Mouse (Mus musculus): ENCODE data around the gene Slc16a3.

The Slc16a3 gene

DNA sequence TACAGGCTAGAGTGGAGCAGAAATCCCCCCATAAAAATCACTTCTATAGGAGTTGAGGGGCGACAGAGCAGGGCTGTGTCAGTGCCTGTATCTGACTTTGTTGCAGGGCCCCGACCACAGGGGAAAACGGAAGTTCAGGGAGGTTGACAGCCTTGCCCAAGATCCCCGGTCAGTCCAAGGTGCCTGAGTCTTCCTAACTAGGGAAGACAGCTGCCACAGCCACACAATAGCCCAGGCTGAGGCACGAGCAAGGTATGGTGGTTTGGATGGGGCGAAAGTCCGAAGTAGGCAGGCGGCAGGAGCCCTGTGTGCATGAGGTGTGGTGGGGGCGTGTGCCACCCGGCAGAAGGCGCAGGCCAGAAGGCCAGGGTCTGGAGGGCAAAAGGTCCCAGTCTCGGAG, at the start of gene Slc16a3:
TSS of gene Slc16a3 (plus strand) at position 153 of the 400 bp plus-strand sequence.
- no peak for DNase-seq (ENCODE audit: low spot score)

DNA sequence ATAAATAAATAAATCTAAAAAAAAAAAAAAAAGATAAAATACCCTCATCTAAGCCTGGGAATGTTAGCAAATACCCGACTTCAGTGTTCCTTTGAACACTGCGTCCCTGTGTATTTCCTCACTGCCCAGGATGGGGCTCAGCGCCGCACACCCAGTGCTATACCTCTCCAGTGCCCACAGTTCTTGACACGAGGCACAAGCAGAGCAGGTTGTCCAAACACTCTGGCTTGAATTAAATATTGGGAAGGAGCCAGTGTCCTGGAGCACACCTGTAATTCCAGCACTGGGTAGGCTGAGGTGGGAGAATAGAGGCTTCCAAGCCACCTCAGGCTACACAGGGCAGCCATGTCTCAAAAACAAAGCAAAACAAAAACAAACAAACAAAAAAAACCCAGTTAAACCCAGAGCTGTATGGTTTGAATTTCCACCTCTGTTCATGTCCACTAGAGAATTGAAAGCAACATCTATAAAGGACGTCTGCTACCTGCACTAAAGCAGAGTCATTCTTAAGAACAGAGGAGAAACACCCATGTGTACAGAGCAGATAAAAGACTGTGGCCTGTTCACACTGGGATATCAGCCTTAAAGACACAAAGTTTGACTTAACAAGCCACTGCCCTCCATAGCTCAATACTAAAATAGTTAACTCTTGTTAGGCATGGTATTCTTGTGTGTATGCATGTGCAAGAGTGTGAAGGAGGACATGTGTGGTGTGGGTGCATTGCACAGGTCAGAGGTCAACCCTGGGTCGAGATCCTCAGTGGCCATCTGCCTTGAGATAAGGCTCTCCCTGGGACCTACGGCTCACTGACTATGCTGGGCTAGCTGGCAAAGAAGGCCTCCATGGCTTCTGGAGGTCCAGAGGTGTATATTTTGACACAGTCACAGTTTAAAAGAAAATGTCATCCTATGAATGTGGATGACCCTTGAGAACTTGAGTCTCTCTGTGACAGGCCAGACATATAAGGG, 47.7 kb upstream of the Slc16a3 start:
- DNase-seq (ENCODE audit: low spot score) = no peak

DNA sequence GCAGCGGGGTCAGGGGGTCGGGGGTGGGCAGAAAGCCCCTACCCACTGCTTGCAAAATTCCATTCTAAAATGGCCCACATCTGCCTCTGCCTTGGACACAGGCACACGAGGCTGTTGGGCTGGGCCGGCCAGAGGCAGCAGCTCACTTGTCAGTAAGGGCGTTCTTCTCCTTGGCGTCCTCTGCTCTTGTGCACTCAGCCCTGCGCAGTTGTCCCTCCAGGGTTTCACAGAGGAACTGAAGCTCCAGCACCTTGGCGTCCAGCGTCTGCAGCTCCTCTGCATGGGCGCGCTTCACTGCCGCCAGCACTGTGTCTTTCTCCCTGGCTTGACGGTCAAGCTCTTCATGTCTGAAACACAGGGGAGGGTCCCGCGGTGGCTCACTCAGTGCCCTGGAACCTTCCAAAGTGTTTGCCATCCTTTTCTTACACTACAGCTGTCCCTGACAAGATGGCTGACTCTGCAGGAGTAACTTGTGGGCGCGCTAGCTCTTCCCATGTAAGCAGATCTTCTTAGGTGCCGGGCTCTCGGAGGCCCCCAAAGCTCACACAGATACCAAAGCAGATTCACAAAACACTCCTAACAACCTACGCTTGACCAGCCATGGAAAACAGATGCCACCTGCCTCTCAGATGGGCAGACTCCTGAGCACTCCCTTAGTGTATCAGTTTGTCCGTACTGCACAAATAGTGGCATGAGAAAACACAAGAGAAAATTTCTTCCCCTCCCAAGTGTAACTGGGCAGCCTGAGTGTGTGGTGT, 46.4 kb upstream of the Slc16a3 start:
- DNase-seq (ENCODE audit: low spot score) = no peak

DNA sequence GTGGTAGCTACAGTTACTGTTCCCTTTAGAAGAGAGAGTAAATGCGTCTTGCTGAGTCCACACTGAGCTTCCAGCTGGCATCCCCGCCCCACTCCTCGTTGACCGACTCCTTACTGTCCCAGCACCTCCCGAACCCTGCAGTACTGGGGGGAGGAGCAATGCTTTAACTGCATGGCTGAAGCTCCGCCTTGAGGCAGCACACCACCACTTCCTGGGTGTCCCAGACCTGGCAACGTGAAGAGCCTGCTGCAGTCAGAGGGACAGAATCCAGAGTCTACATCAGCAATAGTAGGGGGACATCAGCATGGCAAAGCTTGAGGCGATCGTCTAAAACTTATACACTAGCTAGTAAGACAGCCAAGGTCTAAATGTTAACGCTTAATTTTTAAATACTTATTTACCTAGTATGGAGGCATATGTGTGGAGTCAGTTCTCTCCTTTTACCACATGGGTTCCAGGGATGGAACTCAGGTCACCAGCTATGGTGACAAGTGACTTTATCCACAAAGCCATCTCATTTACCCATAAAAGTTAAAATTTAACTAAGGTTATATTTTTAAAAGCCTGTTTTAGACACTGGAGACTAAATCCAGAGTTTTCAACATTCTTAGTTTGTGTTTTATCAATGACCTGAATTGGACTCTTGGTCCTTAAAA, 45.7 kb upstream of the Slc16a3 start:
- no peak for DNase-seq (ENCODE audit: low spot score)

DNA sequence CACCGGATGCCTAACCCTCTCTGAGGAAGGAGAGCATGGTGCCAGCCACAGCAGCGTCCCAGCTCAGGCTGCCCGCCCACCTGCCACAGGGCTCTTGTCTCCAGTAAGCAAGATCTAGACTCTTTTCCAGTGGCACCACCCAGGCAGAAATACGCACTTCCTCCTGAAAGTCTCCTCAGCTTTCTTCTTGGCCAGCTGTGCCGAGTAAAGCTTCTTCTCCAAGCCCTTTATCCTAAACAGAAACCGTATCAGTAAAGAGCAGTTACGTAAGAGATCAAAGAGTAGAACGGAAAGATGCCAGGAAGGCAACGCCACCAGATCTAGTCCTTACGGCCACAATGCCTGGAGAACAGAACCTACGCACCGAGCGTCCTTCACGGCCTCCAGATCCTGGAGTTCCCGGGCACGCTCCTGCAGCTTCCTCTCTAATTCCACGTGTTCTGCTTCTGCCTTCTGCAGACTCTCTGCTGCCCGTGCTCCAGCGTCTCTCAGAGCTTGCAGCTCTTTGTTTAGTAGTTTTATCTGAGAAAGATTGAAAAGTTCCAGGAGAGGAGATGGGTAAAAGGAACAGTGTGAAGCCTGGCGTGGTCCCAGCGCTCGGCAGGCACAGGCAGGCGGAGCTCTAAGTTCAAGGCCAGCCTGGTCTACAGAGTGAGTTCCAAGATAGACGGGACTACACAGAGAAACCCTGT, 45.0 kb upstream of the Slc16a3 start:
- DNase-seq (ENCODE audit: low spot score) = no peak

DNA sequence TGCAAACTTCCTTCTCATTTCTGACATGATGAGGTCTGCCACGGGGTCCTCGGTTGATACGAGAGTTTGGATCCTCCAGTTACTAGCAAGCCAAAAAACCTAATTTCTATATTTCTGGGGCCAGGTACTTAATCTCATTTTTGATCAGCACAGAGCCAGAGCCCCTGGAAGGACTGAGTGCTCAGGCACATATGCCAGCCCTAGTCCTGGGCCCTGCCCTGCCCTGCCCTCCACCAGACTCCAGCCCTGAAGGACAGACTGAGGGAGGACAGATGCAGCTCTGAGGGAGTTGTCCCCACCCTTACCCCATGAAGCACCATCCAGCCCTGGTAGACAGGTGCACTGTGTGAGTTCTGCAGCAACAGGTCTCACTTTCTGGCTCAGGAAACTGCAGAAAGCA, 43.7 kb upstream of the Slc16a3 start:
- no peak for DNase-seq (ENCODE audit: low spot score)

DNA sequence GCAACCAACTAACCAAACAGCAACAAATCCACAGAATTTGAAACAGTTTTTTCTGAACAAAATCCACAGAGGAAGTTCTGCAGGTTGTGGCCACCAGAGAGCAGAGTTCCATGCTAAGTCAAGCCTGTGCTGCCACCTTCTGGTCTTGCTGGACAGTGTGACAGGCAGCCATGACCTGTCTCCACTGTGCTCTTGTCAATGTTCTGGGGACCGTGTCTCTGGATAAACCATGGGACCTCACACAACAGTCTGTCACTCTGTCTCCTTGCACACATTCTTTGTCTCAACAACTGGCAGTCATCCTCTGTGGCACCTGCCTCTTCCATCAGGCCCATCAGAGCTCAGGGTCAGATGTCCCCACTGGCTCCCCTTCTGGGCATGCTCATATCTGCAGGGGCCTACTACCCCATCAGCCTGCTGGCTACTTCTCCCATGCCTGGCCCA, 42.8 kb upstream of the Slc16a3 start:
- DNase-seq (ENCODE audit: low spot score) = no peak

DNA sequence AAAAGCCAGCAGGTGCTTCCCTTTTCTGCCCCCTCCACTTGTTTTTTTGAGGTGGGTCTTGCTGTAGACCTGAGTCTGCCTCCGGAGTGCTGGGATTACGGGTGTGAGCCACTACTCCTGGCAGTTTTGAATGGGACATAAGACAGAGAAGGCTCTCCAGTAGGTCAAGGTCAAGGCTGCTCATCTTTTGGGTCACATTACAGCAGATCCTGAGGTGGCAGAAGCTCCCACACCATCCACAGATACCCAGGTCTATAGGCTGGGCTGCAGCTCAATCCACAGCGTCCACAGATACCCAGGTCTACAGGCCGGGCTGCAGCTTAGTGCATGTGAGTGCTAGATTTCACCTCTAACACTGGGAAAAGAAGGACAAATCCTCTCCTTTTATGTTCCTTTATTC, 34.5 kb upstream of the Slc16a3 start:
- DNase-seq (ENCODE audit: low spot score) = no peak

DNA sequence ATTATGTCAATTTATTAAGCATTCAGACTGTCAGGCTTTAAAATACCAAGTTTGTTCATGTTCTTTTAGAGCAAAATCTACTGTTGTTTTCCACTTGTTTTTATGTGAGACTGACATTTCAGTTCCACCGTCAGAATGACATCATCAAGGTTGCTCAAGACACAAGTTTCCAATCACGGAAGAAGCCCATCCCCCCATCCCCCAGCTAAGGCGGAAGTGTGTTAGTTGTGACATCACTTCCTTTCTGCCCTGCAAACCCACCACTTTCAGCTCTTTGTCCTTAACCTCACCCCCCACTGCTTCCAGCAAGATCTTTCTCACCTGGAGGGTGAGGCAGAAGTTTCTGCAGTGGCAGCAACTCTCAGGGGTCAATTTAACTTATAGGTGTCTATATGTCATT, 31.8 kb upstream of the Slc16a3 start:
- DNase-seq (ENCODE audit: low spot score) = no peak

DNA sequence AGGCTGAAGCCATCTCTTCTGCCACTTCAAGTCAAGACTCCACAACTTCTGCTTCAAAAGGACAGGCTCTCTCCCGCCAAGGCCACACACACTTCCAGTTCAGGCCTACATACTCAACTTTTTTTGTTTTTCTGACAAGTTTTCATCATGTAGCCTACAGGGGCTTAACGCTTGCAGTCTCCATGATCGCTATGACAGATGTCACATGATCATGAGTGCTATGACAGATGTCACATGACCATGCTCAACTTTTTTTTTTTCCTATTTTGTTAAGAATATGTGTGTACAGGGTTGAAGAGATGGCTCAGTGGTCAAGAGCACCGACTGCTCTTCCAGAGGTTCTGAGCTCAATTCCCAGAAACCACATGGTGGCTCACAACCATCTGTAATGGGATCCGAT, 30.5 kb upstream of the Slc16a3 start:
- DNase-seq (ENCODE audit: low spot score) = no peak

DNA sequence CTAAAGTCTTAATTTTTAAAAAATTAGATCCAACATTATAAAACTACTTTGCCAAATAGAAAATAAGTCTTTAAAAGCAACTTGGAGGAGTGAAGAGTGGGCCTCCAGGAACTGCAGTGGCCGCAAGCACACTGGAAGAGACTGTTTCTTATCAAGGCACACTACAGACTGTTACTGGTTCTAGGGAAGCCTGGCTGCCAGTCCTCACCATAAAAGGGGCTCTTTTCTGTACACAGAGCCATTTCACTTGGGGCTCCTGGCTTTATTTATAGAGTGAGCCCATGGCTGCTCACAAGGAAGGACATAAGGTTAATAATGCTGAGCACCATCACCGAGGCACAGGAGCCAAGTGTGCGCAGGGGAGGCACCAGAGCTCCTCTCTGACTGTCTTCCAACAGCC, 25.8 kb upstream of the Slc16a3 start:
- DNase-seq (ENCODE audit: low spot score) = no peak

DNA sequence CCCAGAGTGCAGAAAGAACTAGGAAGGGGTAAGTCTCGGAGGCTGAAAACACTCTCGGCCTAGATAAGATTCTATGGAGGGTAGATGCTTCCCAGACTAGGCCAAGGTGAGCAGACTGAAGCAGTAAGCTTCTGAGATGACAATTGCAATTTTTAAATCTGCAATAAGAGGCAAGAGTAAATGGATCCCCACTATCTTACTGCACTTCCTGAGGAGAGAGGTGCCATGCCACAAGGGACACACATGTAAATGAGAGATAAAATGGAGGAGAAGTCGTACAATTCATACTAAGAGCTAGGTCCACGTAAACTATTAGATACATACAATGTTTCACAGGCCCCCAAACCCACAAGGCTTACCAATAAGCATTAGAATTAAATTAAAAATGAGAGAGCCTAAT, 19.8 kb upstream of the Slc16a3 start:
- no peak for DNase-seq (ENCODE audit: low spot score)

DNA sequence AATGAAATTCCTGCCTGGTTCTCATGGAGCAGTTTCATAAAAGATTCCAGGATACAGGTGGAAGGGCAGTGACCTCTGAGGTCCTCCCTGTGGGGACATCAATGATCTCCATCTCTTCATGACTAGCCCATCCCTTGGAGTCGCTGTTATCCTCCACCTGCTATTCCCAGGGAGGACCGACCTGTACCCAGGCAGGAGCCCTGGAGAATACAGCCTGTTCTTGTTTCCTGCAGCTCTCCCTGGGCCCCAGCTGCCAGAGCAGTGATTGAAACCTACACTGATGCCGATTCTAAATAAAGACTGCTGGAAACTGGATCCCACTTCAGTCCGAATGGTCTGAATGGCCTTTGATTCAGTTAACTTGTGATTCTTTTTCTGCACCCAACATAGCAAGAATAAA, 16.8 kb upstream of the Slc16a3 start:
- no peak for DNase-seq (ENCODE audit: low spot score)

DNA sequence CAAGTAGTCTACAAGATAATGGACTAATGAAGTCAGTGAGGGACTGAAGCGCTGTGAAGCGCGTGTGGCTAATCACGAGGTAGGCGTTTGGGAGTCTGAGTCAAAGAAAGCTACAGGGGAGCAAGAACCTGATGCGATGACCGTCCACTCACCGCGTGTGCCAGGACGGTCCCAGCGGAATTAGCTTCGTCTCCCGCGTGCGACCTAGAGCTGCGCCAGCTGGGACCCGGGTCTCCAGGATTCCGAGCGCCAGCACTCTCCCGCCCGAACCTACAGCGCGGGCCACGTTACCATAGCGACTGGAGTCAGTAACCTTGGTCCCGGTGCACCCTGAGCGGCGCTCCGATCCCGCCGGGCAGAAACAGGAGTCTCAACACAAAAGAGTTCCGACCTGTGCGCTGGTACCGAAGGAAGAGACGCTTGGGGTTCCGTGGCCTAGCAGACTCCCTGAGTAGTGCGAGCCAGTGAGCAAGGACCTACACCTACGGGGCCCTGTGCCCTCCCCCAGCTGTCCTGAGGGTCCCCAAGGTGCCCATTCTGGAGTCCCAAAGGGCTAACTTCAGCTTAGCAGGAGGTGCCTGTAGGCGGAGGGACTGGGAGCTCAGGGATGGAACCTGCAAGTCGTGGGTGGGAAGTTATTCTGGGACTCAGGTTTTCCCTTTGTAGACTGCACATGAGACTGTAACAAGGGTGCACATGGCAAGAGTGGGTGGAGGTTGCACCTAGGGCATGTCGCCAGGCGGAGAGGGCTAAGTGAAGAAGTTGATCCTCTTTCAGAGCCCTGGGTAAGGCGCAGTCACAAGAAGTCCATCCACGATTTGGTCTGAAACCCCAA, 15.5 kb upstream of the Slc16a3 start, which contains the start of gene Ccdc57:
TSS of gene Ccdc57 (minus strand) at position 309 of the 835 bp plus-strand sequence.
- no peak for DNase-seq (ENCODE audit: low spot score)

DNA sequence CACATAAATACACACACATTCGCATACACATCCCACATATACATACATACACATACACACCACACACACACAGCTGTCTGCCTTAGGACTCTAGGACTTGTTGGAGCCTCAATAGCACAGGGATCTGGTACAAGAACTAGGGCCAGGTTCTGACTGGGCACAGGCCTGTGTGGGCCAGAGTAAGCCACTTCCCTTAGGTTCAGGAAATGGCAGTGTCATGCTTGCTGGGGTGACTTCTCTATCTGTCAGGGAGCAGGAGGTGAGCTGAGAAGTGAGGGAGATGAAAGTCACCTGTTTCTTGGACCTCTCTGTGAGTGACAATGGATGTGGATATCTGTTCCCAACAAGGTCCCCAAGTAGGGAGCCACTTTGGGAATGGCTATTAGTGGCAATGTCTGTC, 10.3 kb upstream of the Slc16a3 start:
- DNase-seq (ENCODE audit: low spot score) = no peak

DNA sequence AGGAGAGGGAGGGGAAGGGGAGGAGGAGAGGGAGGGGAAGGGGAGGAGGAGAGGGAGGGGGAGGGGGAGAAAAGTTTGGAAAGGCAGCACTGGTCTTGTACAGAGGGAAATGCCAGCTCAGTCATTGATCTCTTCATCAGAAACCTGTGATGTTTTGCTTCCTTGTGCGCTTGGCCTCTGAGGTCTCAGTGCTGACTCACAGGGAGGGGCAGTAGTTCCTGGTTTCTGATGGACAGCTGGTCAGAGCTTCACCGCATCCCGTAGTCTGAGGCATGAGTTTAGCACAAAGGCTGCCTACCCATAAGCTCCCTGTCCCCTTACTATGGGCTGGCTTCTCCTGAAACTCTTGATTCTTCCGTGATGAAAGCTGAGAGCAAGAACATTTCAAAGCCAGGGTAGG, 9.5 kb upstream of the Slc16a3 start:
- DNase-seq (ENCODE audit: low spot score) = no peak

DNA sequence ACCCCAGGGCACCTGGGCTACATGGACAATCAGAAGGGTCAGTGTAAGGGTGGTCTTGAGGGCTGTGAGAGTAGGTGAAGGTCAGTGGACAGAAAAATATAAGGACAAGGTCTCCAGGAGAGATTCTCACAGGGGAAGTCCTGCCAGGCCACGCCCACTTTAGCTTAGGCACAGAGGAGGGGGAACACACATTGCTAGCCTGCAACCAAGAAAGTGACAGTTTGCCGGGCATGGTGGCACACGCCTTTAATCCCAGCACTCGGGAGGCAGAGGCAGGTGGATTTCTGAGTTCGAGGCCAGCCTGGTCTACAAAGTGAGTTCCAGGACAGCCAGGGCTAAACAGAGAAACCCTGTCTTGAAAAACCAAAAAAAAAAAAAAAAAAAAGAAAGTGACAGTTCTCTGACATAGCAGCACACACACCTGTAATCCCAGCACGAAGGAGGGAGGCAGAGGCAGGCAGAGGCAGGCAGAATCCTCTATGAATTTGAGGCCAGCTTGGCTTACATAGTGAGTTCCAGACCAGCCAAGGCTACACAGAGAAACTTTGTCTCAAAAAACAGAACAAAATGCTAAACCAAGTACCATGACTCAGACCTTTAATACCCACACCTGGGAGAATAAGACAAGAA, 8.5 kb upstream of the Slc16a3 start:
- no peak for DNase-seq (ENCODE audit: low spot score)

DNA sequence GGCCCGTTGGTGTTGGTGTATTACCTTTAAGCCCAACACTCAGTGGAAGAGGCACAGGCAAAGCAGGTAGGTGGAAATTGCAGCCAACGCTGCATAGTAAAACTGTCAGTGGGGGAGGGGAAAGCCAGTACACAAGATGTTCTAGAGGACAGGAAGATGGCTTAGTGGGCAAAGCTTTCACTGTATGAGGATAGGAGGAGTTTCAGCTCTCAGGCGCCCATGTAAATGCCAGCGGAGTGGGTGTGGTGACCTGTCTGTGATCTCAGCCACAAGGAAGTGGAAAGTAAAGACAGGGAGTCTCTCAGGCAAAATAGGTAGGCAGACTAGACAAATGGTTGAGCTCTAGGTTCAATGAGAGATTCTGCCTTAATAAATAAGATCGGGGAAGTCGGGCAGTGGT, 7.3 kb upstream of the Slc16a3 start:
- no peak for DNase-seq (ENCODE audit: low spot score)

DNA sequence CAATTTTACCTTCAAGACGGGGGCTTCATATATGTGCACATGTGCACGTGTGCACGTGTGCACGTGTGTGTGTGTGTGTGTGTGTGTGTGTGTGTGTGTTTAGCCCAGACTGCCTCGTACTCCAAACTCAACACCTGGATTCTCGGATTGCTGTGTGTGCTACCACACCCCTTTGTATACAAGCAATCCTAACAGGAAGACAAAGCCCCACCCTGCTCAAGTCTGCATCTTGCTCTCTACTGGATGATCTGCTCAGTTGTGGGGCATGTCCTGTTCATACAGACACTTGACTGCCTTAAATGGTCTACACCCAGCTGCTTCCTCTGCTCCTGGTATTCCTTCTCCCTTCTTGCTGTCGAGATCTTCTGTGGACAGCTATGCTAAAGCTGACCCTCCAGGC, 3.0 kb upstream of the Slc16a3 start:
- no peak for DNase-seq (ENCODE audit: low spot score)

DNA sequence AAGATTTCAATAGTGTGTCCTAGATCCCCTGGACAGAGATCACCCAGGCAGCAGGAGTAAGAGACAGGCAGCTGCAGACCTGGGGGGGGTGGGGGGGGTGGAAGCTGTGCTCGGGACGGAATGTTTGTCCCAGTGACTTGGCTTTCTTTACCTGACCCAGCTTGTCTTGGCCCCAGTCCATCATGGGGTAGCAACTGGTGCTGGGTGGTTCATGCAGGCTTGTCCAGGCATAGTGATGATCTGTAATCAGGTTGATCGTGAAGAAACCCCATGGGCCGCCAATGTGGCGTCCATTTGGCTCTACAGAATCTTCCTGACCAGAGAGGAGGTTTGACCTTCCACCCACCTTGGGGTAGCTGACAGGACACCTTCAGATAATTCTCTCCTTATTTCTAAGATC, 2.4 kb upstream of the Slc16a3 start:
- no peak for DNase-seq (ENCODE audit: low spot score)
